Mouse (Mus musculus) naive thymus-derived CD4-positive, alpha-beta T cell, adult 5 months (primary cell): ENCODE measurements around the gene A230050P20Rik. TPM values are rescaled to one million over a fixed set of nuclear protein-coding genes. Genes with fewer than 3 reads are reported as not detected.

ENCODE experiments used
- polyA plus RNA-seq: library from polyadenylated mRNA; unstranded; fragments of 100-300 nt; shearing (Covaris generic); gene quantifications from one replicate; pipeline ENCODE4 v1.2.1, GENCODE M21; 2017

A230050P20Rik gene
- polyA plus RNA-seq = 25.8 TPM

DNA sequence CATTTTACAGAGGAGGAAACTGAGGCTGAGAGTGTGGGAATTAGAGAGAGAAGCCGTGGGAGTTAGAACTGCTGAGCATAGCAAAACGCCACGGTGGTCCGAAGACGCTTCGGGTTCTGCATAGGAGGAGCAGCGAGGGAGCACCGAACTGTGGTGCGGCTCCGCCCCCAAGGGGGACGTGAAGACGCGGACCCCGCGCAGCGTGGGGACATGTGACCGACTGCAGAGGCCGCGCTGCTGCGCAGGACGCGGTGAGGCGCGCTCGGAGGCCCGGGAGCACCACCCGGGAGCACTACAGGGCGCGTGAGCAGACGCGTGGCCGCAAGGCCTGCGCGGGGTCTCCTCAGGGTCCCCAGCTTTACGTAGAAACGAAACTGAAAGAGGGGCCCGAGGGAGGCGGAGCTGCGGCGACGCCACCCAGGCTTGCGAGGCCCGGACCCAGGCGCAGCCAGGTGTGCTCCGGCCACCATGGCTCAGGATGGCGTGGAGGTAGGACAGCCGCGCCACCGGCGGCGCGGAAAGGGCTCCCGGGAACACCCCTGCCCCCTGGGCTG lies at the start of gene A230050P20Rik:
TSS of gene A230050P20Rik (plus strand) at position 195 of the 554 bp plus-strand sequence.

DNA sequence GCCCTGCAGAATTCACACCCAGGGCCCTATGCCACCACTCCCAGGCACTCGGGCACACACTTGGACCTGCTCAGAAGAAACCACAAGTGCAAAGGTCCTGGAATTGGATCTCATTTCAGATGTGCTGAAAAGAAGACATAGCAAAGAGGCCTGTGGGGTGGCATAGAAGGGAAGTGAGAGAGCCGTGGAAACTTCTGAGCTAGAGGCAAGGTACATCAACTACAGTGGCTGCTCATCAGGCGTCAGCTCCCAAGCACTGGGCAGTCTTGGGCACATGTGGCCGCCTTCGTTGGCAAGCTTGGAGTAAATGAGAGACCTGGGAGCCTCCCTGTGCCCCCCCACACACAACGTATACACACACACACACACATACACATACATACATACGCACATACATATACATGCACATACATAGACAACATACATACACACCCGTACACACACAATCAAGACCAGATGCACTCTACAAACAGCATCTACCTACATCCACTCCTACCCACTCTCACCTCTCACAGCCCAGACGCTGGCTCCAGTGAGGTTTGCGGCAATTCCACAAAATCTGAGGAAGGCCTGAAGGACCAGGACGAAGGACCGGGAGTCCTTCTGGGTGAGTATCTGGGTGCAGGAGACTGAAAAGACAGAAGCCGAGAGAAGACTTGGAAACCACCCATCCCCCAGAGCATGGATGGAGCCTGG lies 10.8 kb downstream of the A230050P20Rik start, which contains the start of gene Angptl6:
TSS of gene Angptl6 (minus strand) at position 631 of the 696 bp plus-strand sequence.

DNA sequence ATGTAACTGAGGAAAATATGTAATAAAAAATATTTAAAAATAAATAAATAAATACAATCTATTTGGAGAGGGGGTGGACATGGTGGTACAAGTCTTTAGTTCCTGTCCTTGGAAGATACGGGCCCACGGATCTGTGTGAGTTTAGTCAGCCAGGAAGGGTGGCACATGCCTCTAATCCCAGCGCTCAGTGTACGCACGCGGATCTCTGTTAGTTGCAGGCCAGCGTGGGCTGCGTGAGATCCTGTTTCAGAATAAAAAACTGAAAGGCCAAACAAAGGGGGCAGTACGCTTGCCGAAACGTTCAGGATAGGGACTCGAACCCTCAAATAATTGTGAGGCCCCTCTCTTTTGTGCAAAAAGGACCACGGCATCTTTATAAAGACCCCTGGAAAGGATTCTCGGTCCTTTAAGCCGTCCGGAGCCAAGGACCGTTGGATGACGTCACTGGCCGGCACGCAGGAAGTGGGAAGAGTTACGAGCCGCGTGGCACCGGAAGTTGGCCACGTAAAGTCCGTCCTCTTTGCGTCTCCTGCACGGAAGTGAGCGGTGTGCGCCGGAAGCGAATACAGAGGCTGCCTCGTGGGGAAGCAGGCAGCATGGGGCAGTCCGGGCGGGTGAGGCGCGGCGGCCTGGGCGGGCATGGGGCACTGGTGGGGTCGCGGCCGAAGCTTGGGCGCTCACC lies 19.4 kb downstream of the A230050P20Rik start, which contains the start of gene Ppan:
TSS of gene Ppan (plus strand) at position 472 of the 682 bp plus-strand sequence.

DNA sequence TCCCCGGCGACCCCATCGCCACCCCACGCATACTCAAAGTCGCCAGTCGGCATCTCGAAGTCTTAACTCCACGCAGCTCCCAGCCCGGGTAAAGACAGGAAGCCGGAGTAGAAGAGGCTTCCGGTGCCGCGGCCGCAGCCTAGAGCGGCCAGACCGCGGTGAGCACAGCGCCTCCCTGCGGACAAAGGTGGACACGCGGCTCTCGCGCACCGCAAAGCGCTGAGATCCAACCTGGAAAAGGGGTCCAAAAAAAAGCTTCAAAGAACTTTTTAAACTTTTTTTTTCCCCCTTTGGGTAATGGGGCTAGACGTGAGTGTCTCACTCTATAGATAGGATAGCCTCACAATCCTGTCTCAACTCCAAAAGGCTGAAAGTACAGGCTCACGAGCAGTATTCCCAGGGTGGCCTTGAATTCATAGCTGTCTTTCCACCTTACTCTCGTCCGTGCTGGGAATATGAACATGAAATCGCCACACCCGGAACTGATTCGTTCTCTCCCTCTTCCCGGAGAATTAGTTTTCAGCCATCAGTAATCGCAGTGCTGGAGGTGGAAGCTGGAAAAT lies 30.1 kb downstream of the A230050P20Rik start, which contains the start of gene Eif3g:
TSS of gene Eif3g (minus strand) at position 113 of the 563 bp plus-strand sequence.

Other genes with a start within 250 kb of the A230050P20Rik start
- gene Ubl5, start 225.8 kb upstream of the A230050P20Rik start, polyA plus RNA-seq = 383 TPM
- gene Fbxl12, start 223.9 kb upstream of the A230050P20Rik start, polyA plus RNA-seq = 108 TPM
- gene Pin1, start 216.5 kb upstream of the A230050P20Rik start, polyA plus RNA-seq = 21.8 TPM
- 0.31 TPM for gene Olfm2, start 122.3 kb upstream of the A230050P20Rik start, polyA plus RNA-seq
- not detected for gene Col5a3, start 53.6 kb upstream of the A230050P20Rik start, polyA plus RNA-seq
- gene Rdh8, start 50.1 kb upstream of the A230050P20Rik start, polyA plus RNA-seq = not detected
- gene Angptl6, start 11.1 kb downstream of the A230050P20Rik start, polyA plus RNA-seq = 5.3 TPM
- 106 TPM for gene Ppan, start 19.5 kb downstream of the A230050P20Rik start, polyA plus RNA-seq
- 303 TPM for gene Eif3g, start 30.0 kb downstream of the A230050P20Rik start, polyA plus RNA-seq
- gene Dnmt1, start 91.2 kb downstream of the A230050P20Rik start, polyA plus RNA-seq = 75.5 TPM
- gene S1pr2, start 108.1 kb downstream of the A230050P20Rik start, polyA plus RNA-seq = 2.3 TPM
- 96.9 TPM for gene Mrpl4, start 134.1 kb downstream of the A230050P20Rik start, polyA plus RNA-seq
- gene Icam1, start 147.3 kb downstream of the A230050P20Rik start, polyA plus RNA-seq = 31.7 TPM
- gene Icam4, start 160.7 kb downstream of the A230050P20Rik start, polyA plus RNA-seq = 0.56 TPM
- gene Icam5, start 163.4 kb downstream of the A230050P20Rik start, polyA plus RNA-seq = not detected
- gene Zglp1, start 198.5 kb downstream of the A230050P20Rik start, polyA plus RNA-seq = not detected
- gene Gm49373, start 204.5 kb downstream of the A230050P20Rik start, polyA plus RNA-seq = 0.44 TPM
- 35.4 TPM for gene Fdx1l, start 205.0 kb downstream of the A230050P20Rik start, polyA plus RNA-seq
- 2.2 TPM for gene Gm38431, start 223.4 kb downstream of the A230050P20Rik start, polyA plus RNA-seq
- gene Raver1, start 223.4 kb downstream of the A230050P20Rik start, polyA plus RNA-seq = 64.1 TPM